Mouse (Mus musculus) frontal cortex, adult 2 months (tissue): ENCODE measurements at regions not wholly inside any gene's neighbourhood (a gene's known extent, or its start where the extent isn't known, plus 50 kb on each side); places are given as distances from the start of the nearest gene placed in this dataset.

ENCODE experiments used
- DNase-seq, 2 experiments: peaks; one replicate each; pipeline ENCODE4 v3.0.0; 2022; ENCODE audit warnings: low spot score in 1 of 2; ENCODE audit errors: extremely low spot score in 1 of 2

DNA sequence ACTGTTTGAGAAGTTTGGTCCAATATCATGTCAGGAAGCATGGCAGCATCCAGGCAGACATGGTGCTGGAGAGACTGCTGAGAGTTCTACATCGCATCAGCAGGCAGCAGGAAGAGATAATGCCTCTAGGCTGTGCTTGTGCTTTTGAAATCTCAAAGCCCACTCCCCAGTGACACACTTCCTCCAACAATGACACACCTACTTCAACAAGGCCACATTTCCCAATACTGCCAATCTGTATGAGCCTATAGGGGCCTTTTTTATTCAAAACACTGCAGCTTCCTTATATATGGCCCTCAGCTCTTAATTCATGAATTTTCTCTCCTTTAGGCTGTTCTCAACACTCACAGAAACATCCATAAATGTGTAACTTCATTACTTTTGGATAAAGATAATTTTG lies 97.4 kb upstream of the Inhba start:
- no peak for DNase-seq

DNA sequence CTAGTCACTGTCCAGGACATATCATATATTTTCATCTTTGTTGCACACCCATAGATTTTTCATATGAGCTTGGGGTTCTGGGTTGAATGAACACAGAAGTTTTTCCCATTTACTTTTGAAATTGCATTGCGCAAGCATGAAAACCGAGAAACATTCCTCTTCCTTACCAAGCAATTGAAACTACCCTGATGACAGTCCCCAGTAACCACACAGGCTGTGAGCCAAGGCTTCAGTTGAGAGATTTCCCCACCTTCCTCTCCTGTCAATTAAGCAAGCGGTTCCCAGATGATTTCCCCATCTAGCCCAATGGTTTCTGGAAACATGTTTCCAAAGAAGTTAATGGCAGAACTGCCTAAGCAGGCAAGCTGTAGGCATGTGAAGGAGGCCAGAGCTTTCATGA lies 81.8 kb upstream of the Inhba start:
- no peak for DNase-seq

- no peak for DNase-seq
Observed at GRCm38 (mm10) chr13:15931553-15932162, 80.0 kb upstream of the Inhba start.

DNA sequence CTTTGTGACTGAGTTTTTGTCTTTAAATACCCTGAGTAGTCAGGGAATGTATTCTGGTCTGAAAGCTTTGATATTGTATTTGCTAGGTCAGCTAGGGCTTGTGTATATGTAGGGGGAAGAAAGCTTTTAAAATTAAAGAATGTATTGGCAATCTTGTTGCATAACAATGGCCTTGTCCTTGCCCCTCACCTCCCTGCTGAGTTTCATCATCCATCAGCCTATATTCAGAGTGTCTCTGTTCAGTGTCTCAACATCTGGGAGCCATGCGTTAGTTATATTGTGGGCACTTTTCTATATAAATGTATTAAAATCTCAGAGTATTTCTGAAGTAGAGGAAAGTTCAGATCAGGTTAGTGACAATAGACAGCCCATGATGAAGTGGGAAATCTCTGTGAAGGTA lies 76.0 kb upstream of the Inhba start:
- no peak for DNase-seq

GRCm38 (mm10) chr13:15936109-15936508 lies 75.5 kb upstream of the Inhba start:
- DNase-seq = no peak

- no peak for DNase-seq
Observed at GRCm38 (mm10) chr13:15950143-15950542, 61.5 kb upstream of the Inhba start.

GRCm38 (mm10) chr13:15950885-15951610 lies 60.6 kb upstream of the Inhba start:
- no peak for DNase-seq
